Mouse (Mus musculus) thymus, adult 2 months (tissue): ENCODE measurements at regions not wholly inside any gene's neighbourhood (a gene's known extent, or its start where the extent isn't known, plus 50 kb on each side); places are given as distances from the start of the nearest gene placed in this dataset.

ENCODE experiments used
- DNase-seq: peaks from one replicate; pipeline ENCODE4 v3.0.0; 2021
- H3K27ac ChIP-seq: fragments of 200-500 bp; 2 replicates; pipeline ENCODE4 v1.5.1; 2012; ENCODE audit warnings: low read length, control low read depth; ENCODE audit not compliant: control insufficient read depth, insufficient read depth
- H3K27me3 ChIP-seq: fragments of 200-500 bp; 2 replicates; pipeline ENCODE4 v1.6.1; 2012; ENCODE audit warnings: mild to moderate bottlenecking, low read length, moderate library complexity, mixed read lengths; ENCODE audit not compliant: control insufficient read depth, insufficient read depth
- H3K36me3 ChIP-seq: fragments of 200-500 bp; 2 replicates; pipeline ENCODE4 v1.6.1; 2012; ENCODE audit warnings: mild to moderate bottlenecking, low read length, moderate library complexity; ENCODE audit not compliant: control insufficient read depth, insufficient read depth
- H3K4me1 ChIP-seq: fragments of 200-500 bp; replicated peaks from 2 replicates; pipeline ENCODE4 v1.6.1; 2012; ENCODE audit warnings: low read length; ENCODE audit not compliant: control insufficient read depth, insufficient read depth
- H3K4me3 ChIP-seq: fragments of 200-500 bp; 2 replicates; pipeline ENCODE4 v1.5.1; 2012; ENCODE audit warnings: mild to moderate bottlenecking, low read length, control low read depth, moderate library complexity; ENCODE audit not compliant: control insufficient read depth, insufficient read depth
- CTCF ChIP-seq: fragments of 200-500 bp; IDR thresholded peaks from 2 replicates; pipeline ENCODE4 v1.5.1; 2012; ENCODE audit warnings: mild to moderate bottlenecking, control low read depth, low read length, moderate library complexity, borderline replicate concordance; ENCODE audit not compliant: control insufficient read depth, poor library complexity, insufficient read depth; ENCODE audit errors: extremely low read depth
- POLR2A ChIP-seq: fragments of 200-500 bp; IDR thresholded peaks from 2 replicates; pipeline ENCODE4 v1.6.1; 2012; ENCODE audit warnings: mild to moderate bottlenecking, low read length, control low read depth, moderate library complexity; ENCODE audit not compliant: control insufficient read depth, poor library complexity, insufficient read depth; ENCODE audit errors: extremely low read depth
- WGBS: fragments of 180-500 bp; shearing (Covaris S2); methylation state at CpG from one replicate; pipeline ENCODE4 v1.1.7; 2018; 5-methylcytosine and 5-hydroxymethylcytosine counted together

GRCm38 (mm10) chr9:86232174-86232573 is 232.6 kb downstream of the Ube2cbp start:
- H3K36me3 ChIP-seq, result no peaks in the 10 kb centered on the region
- DNase-seq, result no peak
- 84% methylated on average over 1 of the region's 1 CpGs for WGBS
- H3K4me1 ChIP-seq, result no peaks in the 10 kb centered on the region
- H3K27me3 ChIP-seq, result no peaks in the 10 kb centered on the region
- H3K27ac ChIP-seq, result no peak overlapping the region
- H3K4me3 ChIP-seq, result no peak overlapping the region
- no peak for TF ChIP-seq POLR2A
- no peak for TF ChIP-seq CTCF

- Histone ChIP-seq H3K27ac (no peak overlapping the region), H3K27me3 (no peaks in the 10 kb centered on the region), H3K36me3 (no peaks in the 10 kb centered on the region), H3K4me3 (no peak overlapping the region), H3K4me1 (no peaks in the 10 kb centered on the region)
- WGBS, result 79% methylated on average over 7 of the region's 7 CpGs
- no peak for TF ChIP-seq POLR2A
- no peak for TF ChIP-seq CTCF
- DNase-seq, result no peak
These were observed 231.0 kb downstream of the Ube2cbp start for GRCm38 (mm10) chr9:86233775-86234174.

- WGBS, result 82% methylated on average over 4 of the region's 4 CpGs
These were observed 226.1 kb downstream of the Ube2cbp start for GRCm38 (mm10) chr9:86238691-86239090.

GRCm38 (mm10) chr9:86240287-86240686 is 224.5 kb downstream of the Ube2cbp start:
- no peak overlapping the region for H3K4me3 ChIP-seq
- TF ChIP-seq CTCF (no peak), POLR2A (no peak)
- WGBS, result 43% methylated on average over 2 of the region's 2 CpGs
- no peak for DNase-seq
- no peaks in the 10 kb centered on the region for H3K4me1 ChIP-seq
- no peaks in the 10 kb centered on the region for H3K36me3 ChIP-seq
- no peak overlapping the region for H3K27ac ChIP-seq
- no peaks in the 10 kb centered on the region for H3K27me3 ChIP-seq

More at GRCm38 (mm10) chr9:86238691-86239090, 226.1 kb downstream of the Ube2cbp start:
- no peak for TF ChIP-seq CTCF
- no peak for TF ChIP-seq POLR2A
- no peaks in the 10 kb centered on the region for H3K4me1 ChIP-seq
- H3K27me3 ChIP-seq, result no peaks in the 10 kb centered on the region
- H3K36me3 ChIP-seq, result no peaks in the 10 kb centered on the region
- no peak overlapping the region for H3K27ac ChIP-seq
- H3K4me3 ChIP-seq, result no peak overlapping the region
- DNase-seq, result no peak

- H3K36me3 ChIP-seq, result no peaks in the 10 kb centered on the region
- no peaks in the 10 kb centered on the region for H3K27me3 ChIP-seq
- no peak overlapping the region for H3K4me3 ChIP-seq
- WGBS, result 80% methylated on average over 7 of the region's 7 CpGs
- no peak for DNase-seq
- no peak overlapping the region for H3K27ac ChIP-seq
- no peak for TF ChIP-seq POLR2A
- TF ChIP-seq CTCF, result no peak
- no peaks in the 10 kb centered on the region for H3K4me1 ChIP-seq
These were observed 223.9 kb downstream of the Ube2cbp start for GRCm38 (mm10) chr9:86240896-86241295.

GRCm38 (mm10) chr9:86250197-86250596 is 214.6 kb downstream of the Ube2cbp start:
- no peak overlapping the region for H3K4me3 ChIP-seq
- WGBS, result 85% methylated on average over 3 of the region's 3 CpGs

GRCm38 (mm10) chr9:86251331-86251730 is 213.4 kb downstream of the Ube2cbp start:
- TF ChIP-seq POLR2A (no peak), CTCF (no peak)
- DNase-seq, result no peak
- Histone ChIP-seq H3K36me3 (no peaks in the 10 kb centered on the region), H3K27me3 (no peaks in the 10 kb centered on the region), H3K4me3 (no peak overlapping the region), H3K4me1 (no peaks in the 10 kb centered on the region), H3K27ac (no peak overlapping the region)
- 82% methylated on average over 1 of the region's 1 CpGs for WGBS

More at GRCm38 (mm10) chr9:86250197-86250596, 214.6 kb downstream of the Ube2cbp start:
- Histone ChIP-seq H3K27ac (no peak overlapping the region), H3K27me3 (no peaks in the 10 kb centered on the region), H3K36me3 (no peaks in the 10 kb centered on the region), H3K4me1 (no peaks in the 10 kb centered on the region)
- DNase-seq, result no peak
- TF ChIP-seq POLR2A, result no peak
- TF ChIP-seq CTCF, result no peak
